Mouse (Mus musculus) thymus, postnatal 10 days (tissue): ENCODE data around the gene Terf2ip.

Source experiments
- DNase-seq, 2 experiments: peaks; one replicate each; pipeline ENCODE4 v3.0.0; 2021; ENCODE audit warnings: low spot score in 2 of 2

The Terf2ip gene

GRCm38 (mm10) chr8:112009558-112009957 lies 1.6 kb upstream of the Terf2ip start:
- DNase-seq: no peak

- DNase-seq: peak; percentile 42 to 44
Observed at GRCm38 (mm10) chr8:112011816-112012242, 631 bp downstream of the Terf2ip start.

- DNase-seq: no peak
Observed at GRCm38 (mm10) chr8:112014936-112015335, 3.7 kb downstream of the Terf2ip start, which contains the start of gene Gm6793. Gm6793 (minus strand) TSS chr8:112015036.

GRCm38 (mm10) chr8:112029455-112029854 lies 18.3 kb downstream of the Terf2ip start:
- no peak for DNase-seq

GRCm38 (mm10) chr8:112030663-112031062 lies 19.5 kb downstream of the Terf2ip start:
- no peak for DNase-seq

GRCm38 (mm10) chr8:112033071-112033470 lies 21.9 kb downstream of the Terf2ip start:
- no peak for DNase-seq

- peak in 1 of 2 experiments; percentile 34 for DNase-seq
Observed at GRCm38 (mm10) chr8:112034603-112035002, 23.4 kb downstream of the Terf2ip start.

GRCm38 (mm10) chr8:112037521-112037920 lies 26.3 kb downstream of the Terf2ip start:
- DNase-seq: no peak

- peak in 1 of 2 experiments; percentile 9 for DNase-seq
Observed at GRCm38 (mm10) chr8:112045182-112045581, 34.0 kb downstream of the Terf2ip start.

- DNase-seq: peak; percentile 37 to 75
Observed at GRCm38 (mm10) chr8:112045896-112046295, 34.7 kb downstream of the Terf2ip start.

- no peak for DNase-seq
Observed at GRCm38 (mm10) chr8:112048293-112048692, 37.1 kb downstream of the Terf2ip start.

- no peak for DNase-seq
Observed at GRCm38 (mm10) chr8:112049984-112050383, 38.8 kb downstream of the Terf2ip start.

GRCm38 (mm10) chr8:112051537-112051936 lies 40.3 kb downstream of the Terf2ip start:
- no peak for DNase-seq

- DNase-seq: no peak
Observed at GRCm38 (mm10) chr8:112054456-112054855, 43.3 kb downstream of the Terf2ip start.

- peak in 1 of 2 experiments; percentile 37 for DNase-seq
Observed at GRCm38 (mm10) chr8:112061372-112061771, 50.2 kb downstream of the Terf2ip start.
